In the genomic region with DNA sequence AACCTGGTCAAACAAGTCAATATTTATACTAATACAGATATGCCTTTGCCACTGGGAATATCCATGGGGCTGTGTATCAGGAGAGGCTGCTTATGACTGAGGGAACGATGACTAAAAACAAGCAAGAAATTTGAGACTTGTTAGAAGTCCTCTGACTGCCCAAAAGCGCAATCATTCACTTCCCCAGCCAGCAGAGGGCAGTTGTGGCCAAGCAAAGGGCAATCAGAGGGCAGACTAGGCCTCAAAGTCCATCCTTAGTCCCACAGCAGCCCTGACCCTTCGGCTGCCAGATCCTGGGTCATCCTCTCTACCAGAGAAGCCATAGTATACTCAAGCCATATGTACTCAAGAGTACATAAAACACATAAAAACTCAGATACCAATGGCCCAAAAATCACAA, we compare ENCODE assay signal across 10 mouse cellular contexts. TPM values are rescaled to one million over a fixed set of nuclear protein-coding genes. Genes with fewer than 3 reads are reported as not detected.
DNase-seq lines count a peak whose midpoint lies in the region; ATAC-seq and TF ChIP-seq lines count a peak whose summit lies in the region.
"Had no signal": no experiment of that assay in that cellular context is flagged by ENCODE, and none has a peak within 500 bp of the region (broad histone marks: within the 10 kb centered on the region; RNA-seq: fewer than 3 reads in every experiment).

No protein-coding gene starts in this region.

- no peak for ATAC-seq in kidney, embryonic 15.5 days (replicated peaks; ENCODE audit: low FRiP score)
- ATAC-seq in intestine, embryonic 15.5 days: no peak
- ATAC-seq in forebrain, postnatal 0 days: no peak

- WGBS in kidney, embryonic 15.5 days: 54% methylated on average over 3 of the region's 3 CpGs
- 48% methylated on average over 3 of the region's 3 CpGs for WGBS in intestine, embryonic 15.5 days
- 56% methylated on average over 3 of the region's 3 CpGs for WGBS in forebrain, postnatal 0 days

- no peak overlapping the region for H3K4me3 ChIP-seq in kidney, embryonic 15.5 days (replicated peaks)
- no peak overlapping the region for H3K4me3 ChIP-seq in intestine, embryonic 15.5 days (replicated peaks)
- H3K4me3 ChIP-seq in forebrain, postnatal 0 days (ENCODE audit: low read depth, low read length): no peak overlapping the region
- H3K4me3 ChIP-seq: embryonic facial prominence, embryonic 13.5 days had no signal

- no peak overlapping the region for H3K27ac ChIP-seq in kidney, embryonic 15.5 days
- no peak overlapping the region for H3K27ac ChIP-seq in intestine, embryonic 15.5 days
- H3K27ac ChIP-seq in forebrain, postnatal 0 days (ENCODE audit: low read depth, low read length): no peak overlapping the region
- H3K27ac ChIP-seq: embryonic facial prominence, embryonic 13.5 days had no signal

- H3K27me3 ChIP-seq in kidney, embryonic 15.5 days: no peaks in the 10 kb centered on the region
- H3K27me3 ChIP-seq in intestine, embryonic 15.5 days (replicated peaks): no peaks in the 10 kb centered on the region
- H3K27me3 ChIP-seq in forebrain, postnatal 0 days (ENCODE audit: insufficient read depth, low read length): no peaks in the 10 kb centered on the region
- H3K27me3 ChIP-seq: embryonic facial prominence, embryonic 13.5 days had no signal

- DNase-seq in kidney, adult 9 months: peak; percentile 49
- peak; percentile 17 to 28 for DNase-seq in B cell, adult 2 months
- DNase-seq in NIH3T3 (ENCODE audit: low read depth): peak; percentile 69
- peak; percentile 10 for DNase-seq in embryo, embryonic 9.5 days (ENCODE audit: extremely low spot score)
- no peak for DNase-seq in forebrain, postnatal 0 days
- DNase-seq in heart, adult 9 months (ENCODE audit: low spot score in 2 of 2): no peak
- DNase-seq: cerebellum, adult 2 months had no signal

- no peaks in the 10 kb centered on the region for H3K36me3 ChIP-seq in kidney, embryonic 15.5 days
- H3K36me3 ChIP-seq in intestine, embryonic 15.5 days: no peaks in the 10 kb centered on the region
- no peaks in the 10 kb centered on the region for H3K36me3 ChIP-seq in forebrain, postnatal 0 days (ENCODE audit: insufficient read depth)
- H3K36me3 ChIP-seq: embryonic facial prominence, embryonic 13.5 days had no signal

- no peak overlapping the region for H3K4me2 ChIP-seq in kidney, embryonic 15.5 days
- no peak overlapping the region for H3K4me2 ChIP-seq in intestine, embryonic 15.5 days (replicated peaks)
- H3K4me2 ChIP-seq in forebrain, postnatal 0 days (ENCODE audit: low read depth): no peak overlapping the region
- H3K4me2 ChIP-seq: embryonic facial prominence, embryonic 13.5 days had no signal

- 0 out of 2 replicates have a peak, but pooled peaks cover 4% of the 10 kb centered on the region for H3K9me3 ChIP-seq in kidney, embryonic 15.5 days (replicated peaks)
- no peaks in the 10 kb centered on the region for H3K9me3 ChIP-seq in intestine, embryonic 15.5 days
- H3K9me3 ChIP-seq in forebrain, postnatal 0 days (ENCODE audit: low read length): 0 out of 2 replicates have a peak, but pooled peaks cover 6% of the 10 kb centered on the region

- TF ChIP-seq CTCF in forebrain, postnatal 0 days (IDR thresholded peaks at IDR 0.05; ENCODE audit: low read depth): no peak

- no peaks in the 10 kb centered on the region for H3K4me1 ChIP-seq in kidney, embryonic 15.5 days
- H3K4me1 ChIP-seq in intestine, embryonic 15.5 days (replicated peaks): no peaks in the 10 kb centered on the region
- no peaks in the 10 kb centered on the region for H3K4me1 ChIP-seq in forebrain, postnatal 0 days (ENCODE audit: insufficient read depth)
- H3K4me1 ChIP-seq: embryonic facial prominence, embryonic 13.5 days had no signal

- no peak overlapping the region for H3K9ac ChIP-seq in kidney, embryonic 15.5 days
- H3K9ac ChIP-seq in intestine, embryonic 15.5 days: no peak overlapping the region
- no peak overlapping the region for H3K9ac ChIP-seq in forebrain, postnatal 0 days
- H3K9ac ChIP-seq: embryonic facial prominence, embryonic 13.5 days had no signal

RNA-seq across cellular contexts. Expression of a gene that starts 11.4 kb away (rescaled TPM):
- 3.1 and 4.5 TPM in 2 replicates for polyA plus RNA-seq in kidney, embryonic 15.5 days (2015; fragmentation: Nextera tagmentation; extraction: Ambion mirVana)
- 3.5 and 4.8 TPM in 2 replicates for polyA plus RNA-seq in intestine, embryonic 15.5 days (2015; fragmentation: Nextera tagmentation; extraction: Ambion mirVana)
- 0.54 and 3.5 TPM in 2 replicates for total RNA-seq in forebrain, postnatal 0 days (2014; rRNA removed)
- polyA plus RNA-seq in forebrain, postnatal 0 days (2015; fragmentation: Nextera tagmentation; extraction: Ambion mirVana): 0.17 and 0.18 TPM in 2 replicates

Comparison
In these comparisons a context has a peak if more than half of its experiments do, and no peak if none do; other contexts are left out.
1. DNase-seq: peak in kidney, adult 9 months (single experiment), B cell, adult 2 months (2 of 2), NIH3T3 (single experiment) and embryo, embryonic 9.5 days (single experiment); none in forebrain, postnatal 0 days (single experiment) and heart, adult 9 months (0 of 2).